Mouse (Mus musculus): ENCODE data around the gene Tmem37.

Gene Tmem37

DNA sequence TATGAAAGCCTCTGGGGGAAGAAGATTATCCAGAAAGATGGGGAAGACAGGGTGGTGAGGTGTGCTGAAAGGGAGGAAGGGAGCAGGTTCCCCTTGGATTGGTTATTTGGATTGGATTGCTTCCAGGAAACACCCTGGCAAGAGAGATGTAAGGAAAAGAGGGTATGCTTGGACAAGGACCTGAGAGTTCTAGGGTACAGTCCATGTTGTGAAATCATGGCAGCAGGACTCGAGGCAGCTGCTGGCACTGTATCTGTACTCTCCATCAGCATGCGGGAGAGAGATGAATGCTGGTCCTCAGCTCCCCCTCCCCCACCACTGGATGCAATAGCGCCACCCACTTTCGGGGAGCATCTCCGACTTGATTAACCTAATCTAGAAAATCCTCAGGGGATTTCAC lies 13.2 kb downstream of the Tmem37 start:
- no peak for DNase-seq (ENCODE audit: inconsistent age in 2 of 2, low spot score in 1 of 2)

DNA sequence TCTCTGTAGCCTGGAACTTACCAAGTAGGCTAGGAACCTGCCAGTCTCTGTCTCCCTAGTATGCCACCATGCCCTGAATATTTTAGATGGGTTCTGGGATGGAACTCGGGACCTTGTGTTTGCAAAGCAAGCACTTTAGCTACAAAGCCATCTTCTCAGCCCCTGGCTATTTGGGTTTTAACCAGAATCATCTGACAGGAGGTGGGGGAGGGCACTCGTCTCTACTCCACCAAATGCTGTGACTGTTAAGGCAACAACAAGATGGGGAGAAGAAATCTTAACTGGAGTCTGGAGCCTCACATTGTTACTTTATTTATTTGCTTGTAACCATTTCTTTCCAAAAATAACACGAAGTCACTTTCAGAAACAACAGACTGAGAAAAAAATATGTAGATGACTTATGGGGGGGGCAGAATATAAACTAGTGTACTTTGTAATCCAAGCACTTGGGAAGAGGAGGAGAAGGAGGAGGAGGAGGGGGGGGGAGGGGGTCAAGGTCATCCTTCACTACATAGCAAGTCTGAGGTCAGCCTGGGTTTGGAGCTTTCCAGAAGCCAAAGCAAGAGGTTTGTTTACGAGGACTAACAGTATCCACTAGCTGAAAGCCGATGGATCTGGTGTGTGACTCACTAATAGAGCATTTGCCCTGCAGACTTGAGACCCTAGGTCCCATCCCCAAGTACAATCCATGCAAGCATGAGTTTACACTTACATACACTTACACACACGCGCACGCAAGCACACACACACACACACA lies 16.0 kb downstream of the Tmem37 start:
- DNase-seq (ENCODE audit: inconsistent age in 2 of 2, low spot score in 1 of 2), result no peak

DNA sequence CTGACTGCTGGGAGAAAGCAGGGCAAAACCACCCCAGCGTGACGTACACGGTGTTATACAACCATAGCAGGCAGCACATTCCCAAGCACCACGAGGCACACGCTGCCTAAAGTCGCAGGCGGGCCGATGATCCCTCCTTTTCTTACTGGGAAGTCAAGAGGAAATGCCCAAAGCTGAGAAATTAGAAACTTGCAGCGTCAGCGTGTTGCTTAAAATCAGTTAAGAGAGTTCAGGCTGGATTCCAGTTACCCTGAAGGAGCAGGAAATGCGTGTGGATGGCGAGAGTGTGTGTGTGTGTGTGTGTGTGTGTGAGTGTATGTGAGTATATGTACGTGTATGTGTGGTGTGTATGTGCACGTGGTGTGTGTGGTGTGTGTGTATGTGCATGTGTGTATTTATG lies 16.8 kb downstream of the Tmem37 start:
- DNase-seq (ENCODE audit: inconsistent age in 2 of 2, low spot score in 1 of 2), result no peak

- DNase-seq (ENCODE audit: inconsistent age in 2 of 2, low spot score in 1 of 2), result no peak
Observed at GRCm38 (mm10) chr1:120056236-120056635, 17.6 kb downstream of the Tmem37 start.

DNA sequence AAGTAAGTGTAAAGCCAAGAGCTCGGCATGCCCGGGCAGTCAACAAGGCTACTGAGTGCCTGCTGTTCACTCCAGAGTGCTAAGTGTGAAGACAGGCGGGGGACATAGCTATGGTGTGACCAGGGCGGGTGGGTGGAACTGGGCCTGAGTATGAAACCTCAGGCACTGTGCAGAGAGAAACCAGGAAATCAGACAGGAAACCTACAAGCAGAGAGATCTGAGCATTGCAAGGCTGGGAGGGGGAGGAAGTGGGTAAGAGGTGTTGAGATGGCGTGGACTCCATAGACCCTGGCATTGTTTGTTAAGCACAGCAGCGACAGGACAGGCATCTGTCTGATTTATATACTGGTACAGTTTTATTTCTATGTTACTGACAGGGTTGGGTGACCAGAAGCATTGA lies 18.4 kb downstream of the Tmem37 start:
- no peak for DNase-seq (ENCODE audit: inconsistent age in 2 of 2, low spot score in 1 of 2)

DNA sequence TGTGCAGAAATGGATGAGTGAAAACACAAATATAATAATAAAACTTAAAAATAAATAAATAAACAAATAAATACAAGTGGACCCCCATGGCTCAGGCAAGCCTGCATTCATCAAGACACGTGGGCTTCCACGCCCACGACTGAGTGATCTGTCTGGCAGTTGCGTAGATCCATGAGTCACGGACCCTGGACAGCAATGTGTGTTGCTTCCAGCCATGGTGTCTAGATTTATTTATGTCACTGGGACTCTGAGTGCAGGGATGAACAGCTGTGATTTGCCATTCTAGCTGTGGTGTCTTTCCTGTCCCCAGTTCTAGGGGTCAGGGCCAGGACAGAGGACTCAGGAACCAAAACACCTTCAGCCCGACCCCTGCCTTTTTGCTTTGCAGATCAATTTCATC lies 18.9 kb downstream of the Tmem37 start:
- peak; percentile 87 for DNase-seq (ENCODE audit: inconsistent age in 2 of 2, low spot score in 1 of 2)

DNA sequence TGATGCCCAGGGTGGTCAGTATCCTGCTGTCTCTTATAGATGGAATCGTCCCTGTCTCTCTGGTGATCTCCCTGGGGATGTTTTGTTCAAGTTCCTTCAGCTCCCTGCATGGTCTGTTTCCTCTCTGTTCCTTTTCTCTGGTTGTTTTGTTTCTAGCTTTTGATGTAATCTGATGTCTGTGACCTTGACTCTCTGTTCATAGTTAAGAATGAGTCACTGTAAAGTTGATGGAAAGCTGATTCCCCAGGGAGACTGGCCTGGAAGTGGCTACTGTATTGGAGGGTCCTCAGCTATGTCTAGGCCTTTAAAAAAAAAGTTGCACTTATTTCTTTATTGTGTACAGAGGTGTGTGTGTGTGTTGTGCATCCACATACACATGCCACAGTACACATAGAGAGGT lies 22.8 kb downstream of the Tmem37 start:
- peak in 1 of 2 experiments; percentile 76 for DNase-seq (ENCODE audit: inconsistent age in 2 of 2, low spot score in 1 of 2)

DNA sequence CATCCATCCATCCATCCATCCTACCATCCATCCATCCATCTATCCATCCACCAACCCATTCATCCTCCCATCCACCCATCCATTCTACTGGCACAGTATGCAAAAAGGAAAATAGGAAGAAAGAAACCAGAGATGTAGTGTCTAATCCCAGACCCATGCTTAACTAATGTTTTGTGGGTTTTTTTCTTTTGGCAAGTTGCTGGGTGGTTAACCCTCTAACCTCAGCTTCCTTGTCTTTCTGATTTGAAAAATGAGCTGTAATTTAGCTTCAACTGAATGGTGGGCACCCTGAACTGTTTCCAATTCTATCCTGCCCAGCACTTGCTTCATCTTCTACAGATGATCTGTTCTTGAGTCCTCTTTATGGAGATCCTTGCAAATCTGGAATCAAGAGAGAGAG lies 26.5 kb downstream of the Tmem37 start:
- no peak for DNase-seq (ENCODE audit: inconsistent age in 2 of 2, low spot score in 1 of 2)

GRCm38 (mm10) chr1:120044584-120044983 lies 29.3 kb downstream of the Tmem37 start:
- peak in 1 of 2 experiments; percentile 67 for DNase-seq (ENCODE audit: inconsistent age in 2 of 2, low spot score in 1 of 2)

DNA sequence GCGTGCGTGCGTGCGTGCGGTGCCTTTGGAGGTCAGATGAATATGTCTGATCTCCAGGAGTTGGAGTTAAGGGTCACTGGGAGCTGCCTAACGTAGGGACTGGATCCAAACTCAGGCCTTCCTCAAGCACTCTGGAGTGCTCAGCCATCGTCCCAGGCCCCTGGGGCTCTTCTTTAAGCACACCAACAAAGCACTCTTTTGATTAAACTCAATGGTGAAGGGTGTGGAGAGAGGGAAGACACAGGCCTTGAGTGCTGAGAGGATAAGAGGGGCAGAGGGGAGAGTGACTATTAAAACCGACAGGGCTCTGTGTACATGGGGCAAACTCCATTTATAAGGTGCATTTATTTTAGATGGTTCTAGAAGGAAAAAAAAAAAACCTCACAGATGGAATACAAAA lies 31.5 kb downstream of the Tmem37 start:
- DNase-seq (ENCODE audit: inconsistent age in 2 of 2, low spot score in 1 of 2), result no peak

DNA sequence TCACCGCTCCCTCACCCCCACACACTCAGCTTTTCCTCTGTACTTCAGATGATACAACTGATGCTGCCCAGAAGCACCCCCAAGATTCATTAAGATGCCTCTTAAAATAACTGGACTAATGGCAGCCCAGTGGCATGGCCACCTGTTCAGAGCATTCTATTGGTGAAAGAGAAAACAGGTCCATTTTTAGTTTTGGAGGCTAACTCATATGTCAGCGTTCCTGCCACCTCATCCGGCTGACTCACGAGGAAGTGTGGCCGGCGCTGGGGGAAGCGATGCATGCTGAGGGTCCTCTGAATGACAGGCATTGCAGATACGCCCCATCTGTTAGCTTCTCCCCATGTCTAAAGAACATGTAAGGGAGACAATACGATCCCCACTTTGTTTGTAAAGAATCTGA lies 35.3 kb downstream of the Tmem37 start:
- DNase-seq (ENCODE audit: inconsistent age in 2 of 2, low spot score in 1 of 2), result no peak

DNA sequence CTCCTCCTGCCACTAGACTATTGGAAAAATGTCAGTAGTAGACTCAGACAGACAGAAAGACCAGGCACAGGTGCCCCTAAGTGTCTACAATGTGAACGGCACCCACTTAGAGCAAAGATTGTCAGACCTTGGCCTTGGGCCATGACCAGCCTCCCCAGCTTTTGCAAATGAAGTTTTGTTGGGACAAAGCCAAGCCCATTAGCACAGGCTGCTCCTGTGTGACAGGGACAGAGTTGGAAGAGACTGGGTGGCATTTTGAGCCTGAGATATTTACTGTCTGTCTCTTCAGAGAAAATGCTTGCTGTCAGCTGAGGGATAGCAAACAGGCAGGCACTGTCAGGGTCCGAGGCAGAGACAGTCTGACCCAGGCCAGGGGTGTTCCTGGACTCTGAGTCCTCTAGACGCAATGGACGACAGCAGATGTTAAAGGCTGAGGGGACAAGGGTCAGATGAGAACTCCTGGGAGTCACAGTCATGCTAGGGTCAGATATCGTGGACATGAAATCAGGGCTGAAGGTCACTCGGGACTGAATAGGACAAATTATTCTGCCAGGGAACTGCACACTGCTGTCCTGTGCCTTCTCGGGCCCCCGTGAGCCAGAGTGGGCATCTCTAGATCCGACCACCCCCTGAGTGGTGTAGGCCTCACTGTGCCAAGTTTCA lies 36.7 kb downstream of the Tmem37 start:
- peak; percentile 75 to 77 for DNase-seq (ENCODE audit: inconsistent age in 2 of 2, low spot score in 1 of 2)

GRCm38 (mm10) chr1:120035456-120036034 lies 38.3 kb downstream of the Tmem37 start:
- no peak for DNase-seq (ENCODE audit: inconsistent age in 2 of 2, low spot score in 1 of 2)

DNA sequence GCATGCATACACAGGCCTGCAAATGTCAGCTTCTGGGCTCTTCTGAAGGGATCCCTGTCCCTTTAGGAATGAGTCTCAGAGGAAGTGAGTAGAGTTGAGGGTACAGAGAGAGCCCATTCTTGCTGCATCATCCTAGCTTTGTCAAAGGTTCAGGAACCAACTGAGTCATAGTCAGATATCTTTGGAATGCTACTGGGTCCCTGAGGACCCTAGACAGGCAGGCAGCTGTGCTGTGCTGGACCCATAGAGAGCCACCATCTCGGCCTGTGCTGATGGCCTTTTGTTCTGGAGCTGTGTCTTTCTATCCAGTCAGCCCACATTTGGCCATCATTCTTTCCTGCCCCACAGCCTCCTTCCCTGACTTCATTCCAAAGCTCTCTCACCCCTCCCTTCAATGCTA lies 39.1 kb downstream of the Tmem37 start:
- no peak for DNase-seq (ENCODE audit: inconsistent age in 2 of 2, low spot score in 1 of 2)

- no peak for DNase-seq (ENCODE audit: inconsistent age in 2 of 2, low spot score in 1 of 2)
Observed at GRCm38 (mm10) chr1:120033469-120033854, 40.4 kb downstream of the Tmem37 start.

DNA sequence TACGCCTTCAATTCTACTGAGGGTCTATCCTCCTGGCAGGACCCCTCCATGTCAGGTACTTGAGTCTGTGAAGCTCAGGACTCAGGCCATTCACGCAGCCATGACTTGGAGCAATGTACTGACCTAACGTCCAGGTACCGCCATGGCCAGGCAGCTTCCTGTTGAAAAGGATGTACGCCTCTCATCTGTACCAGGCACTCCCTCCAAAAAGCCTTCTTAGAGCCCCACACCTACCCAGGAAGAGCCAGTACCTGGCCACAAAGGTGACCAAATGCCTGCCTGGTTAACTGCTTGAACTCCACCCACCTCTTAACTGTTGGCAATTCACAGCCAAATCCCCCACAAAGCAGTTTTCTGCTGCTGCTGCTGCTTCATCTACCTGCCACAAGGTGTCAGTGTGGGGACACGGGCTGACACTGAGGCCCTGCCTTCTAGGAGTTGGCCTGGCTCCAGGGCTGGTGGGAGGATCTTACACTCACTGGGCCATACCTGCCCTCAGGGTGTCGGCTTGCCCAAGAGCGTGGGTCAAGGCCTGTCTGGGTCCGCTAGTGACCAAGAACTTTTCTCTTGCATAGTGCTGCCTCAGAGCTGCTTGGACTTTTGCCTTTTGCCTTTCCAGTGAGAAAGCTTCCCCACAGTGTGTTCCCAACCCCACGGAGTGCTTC lies 40.9 kb downstream of the Tmem37 start:
- DNase-seq (ENCODE audit: inconsistent age in 2 of 2, low spot score in 1 of 2), result peak; percentile 86 to 93

DNA sequence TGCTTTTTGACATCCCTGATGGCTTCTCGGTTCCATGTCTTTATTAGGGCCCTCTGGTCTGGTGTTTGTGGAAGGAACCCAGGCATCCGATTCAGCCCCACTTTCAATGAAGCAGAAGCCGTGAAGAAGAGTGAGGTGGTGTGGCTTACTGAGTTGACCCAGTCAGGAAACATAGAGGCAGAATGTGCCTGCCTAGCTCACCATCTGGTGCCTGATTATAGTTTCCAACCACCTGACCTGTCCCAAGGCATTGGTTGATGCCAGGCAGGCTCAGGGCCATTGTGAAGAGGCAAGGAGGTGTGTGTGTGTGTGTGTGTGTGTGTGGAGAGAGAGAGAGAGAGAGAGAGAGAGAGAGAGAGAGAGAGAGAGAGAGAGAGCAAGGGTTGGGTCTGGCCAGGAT lies 43.4 kb downstream of the Tmem37 start:
- no peak for DNase-seq (ENCODE audit: inconsistent age in 2 of 2, low spot score in 1 of 2)

DNA sequence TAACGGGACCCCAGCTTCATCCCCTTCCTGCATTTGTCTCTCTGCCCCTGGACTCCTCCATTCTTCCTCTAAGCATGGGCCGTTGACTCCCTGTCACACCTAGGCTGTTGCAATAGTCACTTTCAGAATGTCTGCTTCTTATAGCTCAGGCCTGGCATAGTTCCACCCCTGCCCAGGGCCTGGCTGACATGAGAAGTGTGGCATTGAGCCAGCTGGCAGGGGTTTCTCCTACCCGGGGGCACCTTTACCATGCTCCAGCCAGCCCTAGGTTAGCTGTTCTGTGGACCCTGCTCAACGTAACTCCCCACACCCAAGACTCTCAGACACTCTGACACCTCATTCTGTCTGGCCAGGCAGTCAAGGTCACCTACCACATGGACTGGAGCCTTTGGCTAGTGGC lies 46.2 kb downstream of the Tmem37 start:
- DNase-seq (ENCODE audit: inconsistent age in 2 of 2, low spot score in 1 of 2), result peak in 1 of 2 experiments; percentile 50

DNA sequence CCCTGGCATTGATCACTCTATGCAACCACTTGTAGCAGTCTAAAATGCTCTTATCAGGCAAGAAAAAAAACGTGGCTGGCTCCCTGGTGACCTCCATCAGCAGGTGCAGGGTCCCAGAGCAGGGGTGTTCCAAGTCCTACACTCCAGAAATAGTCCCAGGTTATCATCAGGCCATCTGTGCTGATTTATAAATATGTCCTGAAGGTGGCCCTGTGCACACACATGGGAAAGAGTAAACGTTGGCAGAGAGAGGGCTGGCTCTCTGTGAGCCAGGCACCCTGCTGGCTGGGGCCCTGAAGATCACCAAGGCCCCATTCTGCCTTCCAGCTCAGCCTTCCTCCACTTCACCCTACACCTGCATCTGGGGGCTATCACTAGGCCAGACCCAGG lies 48.8 kb downstream of the Tmem37 start:
- no peak for DNase-seq (ENCODE audit: inconsistent age in 2 of 2, low spot score in 1 of 2)

- DNase-seq (ENCODE audit: inconsistent age in 2 of 2, low spot score in 1 of 2), result peak in 1 of 2 experiments; percentile 32
Observed at GRCm38 (mm10) chr1:120024331-120025049, 49.4 kb downstream of the Tmem37 start.

GRCm38 (mm10) chr1:120021951-120022350 lies 51.9 kb downstream of the Tmem37 start:
- DNase-seq (ENCODE audit: inconsistent age in 2 of 2, low spot score in 1 of 2), result no peak
